Mouse (Mus musculus): Measurements from ENCODE around the gene Prune2. TPM values are rescaled to one million over a fixed set of nuclear protein-coding genes. Genes with fewer than 3 reads are reported as not detected.

Prune2 gene
- polyA plus RNA-seq, 1 experiment from 2014 or later = 7.2 TPM

DNA sequence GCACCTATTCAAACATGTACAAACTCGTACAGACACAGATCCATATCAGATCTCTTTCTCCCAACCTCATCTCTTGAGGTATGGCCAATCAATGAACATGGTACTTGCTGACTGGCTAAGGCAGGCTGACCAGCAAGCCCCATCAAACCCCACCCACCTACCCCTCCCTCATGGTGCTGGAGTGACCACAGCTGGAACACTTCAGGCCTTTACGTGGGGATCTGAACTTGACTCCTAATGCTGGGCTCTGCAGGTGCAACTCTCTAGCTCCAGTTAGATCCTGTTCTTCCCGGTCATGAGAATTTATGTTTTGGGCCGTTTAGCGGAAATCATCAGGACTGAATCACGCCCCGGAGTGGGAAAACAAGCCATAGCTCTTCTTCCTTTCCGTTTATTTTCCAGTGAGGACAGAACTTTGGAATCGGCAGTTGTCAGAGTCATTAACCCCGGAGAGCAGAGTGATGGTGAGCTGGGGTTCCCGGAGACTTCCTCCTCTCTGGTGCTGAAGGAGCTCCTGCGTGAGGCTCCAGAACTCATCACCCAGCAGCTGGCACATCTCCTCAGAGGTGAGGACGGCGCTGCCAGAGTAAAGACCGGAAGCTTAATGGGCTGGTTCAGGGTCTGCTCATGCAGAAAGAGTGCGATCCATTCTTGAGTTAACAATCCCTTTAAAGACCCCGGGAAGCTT, 50.4 kb downstream of the Prune2 start:
- Histone ChIP-seq H3K36me3 (no peaks in the 10 kb centered on the region), H3K4me2 (no peak overlapping the region), H3K9me3 (no peaks in the 10 kb centered on the region), H3K4me1 (peaks cover 8% of the 10 kb centered on the region), H3K9ac (no peak overlapping the region), H3K4me3 (no peak overlapping the region), H3K27ac (replicated peaks) (no peak overlapping the region), H3K27me3 (replicated peaks) (no peaks in the 10 kb centered on the region)
- WGBS = 59% methylated on average over 17 of the region's 17 CpGs
- ATAC-seq (ENCODE audit: extremely low read depth, insufficient number of reproducible peaks, low FRiP score, low TSS enrichment) = no peak

DNA sequence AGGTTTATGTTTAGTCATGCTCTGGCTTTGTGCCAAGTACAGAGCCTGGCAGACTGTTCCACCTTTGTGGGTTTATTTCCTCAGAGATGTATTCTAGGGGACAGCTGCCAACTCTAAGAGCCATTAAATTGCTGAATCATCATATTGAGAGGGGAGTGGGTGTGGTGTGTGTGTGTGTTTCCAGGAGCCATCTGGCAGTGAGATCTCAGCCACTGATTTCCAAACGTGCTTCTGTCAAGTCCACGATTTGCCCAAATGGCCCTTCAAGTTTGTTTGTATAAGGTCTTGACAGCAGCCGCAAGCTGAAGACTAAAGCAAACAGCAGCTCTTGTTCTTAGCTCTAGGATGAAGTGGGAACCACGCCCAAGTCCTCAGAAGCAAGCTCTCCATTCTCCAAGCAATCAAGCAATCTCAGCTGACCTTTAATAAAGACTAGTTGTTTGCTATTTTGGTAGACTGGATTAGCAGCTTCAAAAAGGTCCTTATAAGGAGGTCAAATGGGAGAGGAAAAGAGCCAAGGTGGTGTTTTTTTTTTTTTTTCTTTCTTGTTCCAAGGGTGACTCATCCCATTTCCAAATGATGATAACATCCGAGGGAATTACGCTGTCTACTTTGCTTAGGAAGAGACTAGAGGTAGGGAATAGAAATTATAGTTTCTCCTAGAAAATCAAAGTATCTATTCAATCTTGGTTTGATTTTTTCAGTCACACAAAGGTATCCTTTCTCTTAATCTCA, 55.5 kb downstream of the Prune2 start:
- Histone ChIP-seq H3K9ac (no peak overlapping the region), H3K4me2 (peak overlapping the region; percentile 30), H3K9me3 (no peaks in the 10 kb centered on the region), H3K4me3 (no peak overlapping the region), H3K36me3 (no peaks in the 10 kb centered on the region), H3K27me3 (replicated peaks) (no peaks in the 10 kb centered on the region), H3K27ac (replicated peaks) (no peak overlapping the region), H3K4me1 (peaks cover 18% of the 10 kb centered on the region)
- no peak for ATAC-seq (ENCODE audit: extremely low read depth, insufficient number of reproducible peaks, low FRiP score, low TSS enrichment)
- WGBS = 16% methylated on average over 6 of the region's 6 CpGs

DNA sequence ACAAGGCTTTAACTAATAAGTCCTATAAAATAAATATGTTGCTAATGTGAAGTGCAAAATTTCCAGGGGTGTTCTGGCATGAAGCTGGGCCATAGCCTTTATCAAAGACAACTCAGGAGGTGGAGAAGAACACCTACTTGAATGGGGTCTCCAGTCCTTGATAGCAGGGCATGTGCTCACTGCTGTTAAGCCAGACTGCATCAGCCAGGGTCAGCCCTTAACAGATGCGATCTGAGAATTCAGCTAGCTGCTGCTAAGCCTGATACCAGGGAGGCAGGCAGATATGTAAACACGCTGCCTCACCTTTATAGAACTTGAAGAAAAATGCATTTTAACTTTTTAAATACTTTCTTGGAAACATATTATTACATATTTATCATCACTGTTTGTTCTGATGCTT, 57.2 kb downstream of the Prune2 start:
- Histone ChIP-seq H3K27ac (replicated peaks) (no peak overlapping the region), H3K4me2 (no peak overlapping the region), H3K4me1 (peaks cover 18% of the 10 kb centered on the region), H3K4me3 (no peak overlapping the region), H3K27me3 (replicated peaks) (no peaks in the 10 kb centered on the region), H3K36me3 (no peaks in the 10 kb centered on the region), H3K9ac (no peak overlapping the region), H3K9me3 (no peaks in the 10 kb centered on the region)
- WGBS = 51% methylated on average over 2 of the region's 2 CpGs
- no peak for ATAC-seq (ENCODE audit: extremely low read depth, insufficient number of reproducible peaks, low FRiP score, low TSS enrichment)

DNA sequence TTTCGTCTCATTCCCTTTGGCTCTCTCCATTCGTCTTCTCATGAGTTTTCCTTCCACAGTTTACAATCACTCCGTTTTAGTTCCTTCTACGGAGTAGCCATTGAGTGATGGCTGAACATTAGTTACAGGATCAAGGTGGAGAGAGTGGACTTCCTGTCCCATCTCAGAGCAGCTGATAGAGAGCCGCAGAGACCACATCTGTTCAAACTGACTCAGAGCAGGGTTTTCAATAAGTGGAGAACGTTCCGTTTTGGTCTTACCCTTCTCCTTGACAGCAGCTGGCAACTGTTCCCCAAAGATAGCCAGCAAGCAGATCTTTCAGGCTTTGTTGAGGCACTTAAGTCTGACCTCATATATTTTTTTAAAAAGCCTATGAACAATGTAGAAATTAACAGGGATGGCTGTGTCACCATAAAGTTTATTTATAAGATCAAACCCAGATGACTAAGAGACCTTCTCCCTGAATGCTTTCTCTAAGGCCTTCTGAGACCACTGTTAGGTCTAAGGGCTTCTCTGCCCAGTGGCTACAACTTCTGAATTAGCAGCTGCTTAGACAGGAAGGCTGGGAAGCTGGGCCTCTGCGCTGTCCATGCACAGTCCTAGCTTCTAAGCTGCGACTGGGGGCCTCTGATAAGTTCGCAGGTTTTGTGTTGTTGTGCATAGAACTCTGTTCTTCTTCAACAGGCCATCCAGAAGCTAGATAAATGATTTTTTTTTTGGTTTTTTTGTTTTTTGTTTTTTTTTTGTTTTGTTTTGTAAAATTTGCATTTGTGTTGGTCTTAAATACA, 58.6 kb downstream of the Prune2 start:
- no peak overlapping the region for H3K4me3 ChIP-seq
- no peaks in the 10 kb centered on the region for H3K27me3 ChIP-seq (replicated peaks)
- no peaks in the 10 kb centered on the region for H3K36me3 ChIP-seq
- peaks cover 18% of the 10 kb centered on the region for H3K4me1 ChIP-seq
- H3K9me3 ChIP-seq = no peaks in the 10 kb centered on the region
- H3K9ac ChIP-seq = no peak overlapping the region
- H3K4me2 ChIP-seq = no peak overlapping the region
- WGBS = 40% methylated on average over 10 of the region's 10 CpGs
- ATAC-seq (ENCODE audit: extremely low read depth, insufficient number of reproducible peaks, low FRiP score, low TSS enrichment) = no peak
- H3K27ac ChIP-seq (replicated peaks) = no peak overlapping the region

DNA sequence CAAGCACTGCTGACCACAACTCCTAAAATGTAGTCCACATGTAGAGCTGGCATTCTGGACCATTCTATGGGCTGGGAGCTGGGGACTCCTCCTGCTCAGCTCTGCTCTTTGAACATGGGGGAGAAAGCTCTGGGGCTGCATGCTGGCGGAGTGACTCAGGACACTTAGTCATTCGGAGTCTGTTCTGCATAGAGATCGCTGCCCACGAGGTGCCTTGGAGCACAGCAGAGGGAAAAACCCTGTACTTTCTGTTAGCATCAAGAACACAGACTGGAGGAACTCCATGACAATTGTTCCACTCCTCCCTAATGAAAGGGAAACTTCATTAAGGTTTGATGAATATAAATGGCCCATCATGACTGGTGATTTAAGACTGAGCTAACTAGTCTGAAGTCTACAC, 68.8 kb downstream of the Prune2 start:
- no peaks in the 10 kb centered on the region for H3K36me3 ChIP-seq
- WGBS = 75% methylated on average over 4 of the region's 4 CpGs

DNA sequence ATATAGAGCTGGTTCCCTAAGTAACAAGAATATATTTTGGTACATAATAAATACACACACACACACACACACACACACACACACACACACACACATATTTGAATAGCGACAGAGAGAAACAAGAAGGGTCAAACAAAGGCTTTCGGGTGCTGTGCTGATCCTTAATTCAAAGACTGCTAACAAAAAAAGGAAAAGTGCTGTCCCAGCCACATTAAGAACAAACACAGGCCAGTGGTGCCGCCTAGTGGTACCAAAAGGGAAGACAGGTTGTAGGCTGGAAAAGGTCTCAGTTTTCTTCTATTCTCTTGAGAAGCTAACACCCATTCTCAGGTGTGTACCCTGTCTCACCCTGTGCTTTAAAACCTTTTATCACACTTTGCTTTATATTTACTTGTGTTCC, 74.4 kb downstream of the Prune2 start:
- H3K4me2 ChIP-seq = no peak overlapping the region
- no peak overlapping the region for H3K4me3 ChIP-seq
- H3K4me1 ChIP-seq = no peaks in the 10 kb centered on the region
- H3K27me3 ChIP-seq (replicated peaks) = no peaks in the 10 kb centered on the region
- no peak overlapping the region for H3K27ac ChIP-seq (replicated peaks)
- H3K9me3 ChIP-seq = no peaks in the 10 kb centered on the region
- no peak for ATAC-seq (ENCODE audit: extremely low read depth, insufficient number of reproducible peaks, low FRiP score, low TSS enrichment)
- no peaks in the 10 kb centered on the region for H3K36me3 ChIP-seq
- no peak overlapping the region for H3K9ac ChIP-seq
- WGBS = 6% methylated on average over 3 of the region's 3 CpGs

More for the DNA sequence above, 68.8 kb downstream of the Prune2 start:
- no peak overlapping the region for H3K9ac ChIP-seq
- ATAC-seq (ENCODE audit: extremely low read depth, insufficient number of reproducible peaks, low FRiP score, low TSS enrichment) = no peak
- H3K4me3 ChIP-seq = no peak overlapping the region
- H3K27me3 ChIP-seq (replicated peaks) = no peaks in the 10 kb centered on the region
- H3K9me3 ChIP-seq = no peaks in the 10 kb centered on the region
- no peak overlapping the region for H3K27ac ChIP-seq (replicated peaks)
- H3K4me1 ChIP-seq = no peaks in the 10 kb centered on the region
- no peak overlapping the region for H3K4me2 ChIP-seq

DNA sequence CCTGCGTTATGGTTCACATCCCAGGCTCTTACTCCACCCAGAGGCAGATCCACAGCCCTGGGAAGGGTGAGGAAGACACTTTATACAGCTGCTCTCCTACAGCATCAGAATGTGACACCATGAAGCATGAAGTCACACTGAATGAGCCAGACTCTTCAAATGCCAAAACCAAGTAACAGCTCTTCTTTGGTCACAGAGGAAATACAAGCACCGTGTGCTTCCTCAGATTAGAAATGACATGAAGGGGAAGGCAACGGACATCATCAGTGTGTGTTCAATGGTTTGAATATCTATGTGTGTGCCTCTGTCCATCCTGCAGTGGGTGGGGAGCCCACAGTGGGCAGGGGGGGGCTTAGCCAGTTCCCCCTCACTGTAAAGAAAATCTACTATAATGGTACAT, 76.4 kb downstream of the Prune2 start:
- H3K4me2 ChIP-seq = no peak overlapping the region
- no peak overlapping the region for H3K4me3 ChIP-seq
- ATAC-seq (ENCODE audit: extremely low read depth, insufficient number of reproducible peaks, low FRiP score, low TSS enrichment) = no peak
- no peaks in the 10 kb centered on the region for H3K27me3 ChIP-seq (replicated peaks)
- 55% methylated on average over 3 of the region's 3 CpGs for WGBS
- no peak overlapping the region for H3K27ac ChIP-seq (replicated peaks)
- no peaks in the 10 kb centered on the region for H3K9me3 ChIP-seq
- H3K4me1 ChIP-seq = no peaks in the 10 kb centered on the region
- no peak overlapping the region for H3K9ac ChIP-seq
- no peaks in the 10 kb centered on the region for H3K36me3 ChIP-seq

DNA sequence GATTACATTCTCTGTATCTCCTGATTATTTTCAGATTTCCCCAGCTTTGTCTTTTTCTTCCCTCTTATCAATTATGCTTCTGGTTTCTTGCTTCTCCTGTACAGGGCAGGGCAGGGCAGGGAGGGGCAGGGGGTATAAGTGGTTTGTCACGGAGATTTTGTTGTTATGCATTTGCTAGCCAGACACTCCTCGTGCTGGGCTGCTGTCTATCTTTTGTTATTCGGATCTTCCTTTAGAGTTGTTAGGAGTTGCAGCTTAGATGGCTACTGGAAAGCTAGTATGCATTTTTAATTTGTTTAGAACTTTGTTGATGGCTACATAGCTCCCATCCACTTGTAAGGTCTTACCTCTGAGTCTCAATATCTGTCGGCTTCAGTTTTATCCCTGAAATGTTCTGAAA, 91.0 kb downstream of the Prune2 start:
- H3K4me2 ChIP-seq = no peak overlapping the region
- no peaks in the 10 kb centered on the region for H3K36me3 ChIP-seq
- H3K4me1 ChIP-seq = no peaks in the 10 kb centered on the region
- H3K9ac ChIP-seq = no peak overlapping the region
- H3K9me3 ChIP-seq = peaks cover 15% of the 10 kb centered on the region
- no peak overlapping the region for H3K4me3 ChIP-seq
- no peak overlapping the region for H3K27ac ChIP-seq (replicated peaks)
- no peaks in the 10 kb centered on the region for H3K27me3 ChIP-seq (replicated peaks)
- 61% methylated on average over 4 of the region's 4 CpGs for WGBS
- ATAC-seq (ENCODE audit: extremely low read depth, insufficient number of reproducible peaks, low FRiP score, low TSS enrichment) = no peak

DNA sequence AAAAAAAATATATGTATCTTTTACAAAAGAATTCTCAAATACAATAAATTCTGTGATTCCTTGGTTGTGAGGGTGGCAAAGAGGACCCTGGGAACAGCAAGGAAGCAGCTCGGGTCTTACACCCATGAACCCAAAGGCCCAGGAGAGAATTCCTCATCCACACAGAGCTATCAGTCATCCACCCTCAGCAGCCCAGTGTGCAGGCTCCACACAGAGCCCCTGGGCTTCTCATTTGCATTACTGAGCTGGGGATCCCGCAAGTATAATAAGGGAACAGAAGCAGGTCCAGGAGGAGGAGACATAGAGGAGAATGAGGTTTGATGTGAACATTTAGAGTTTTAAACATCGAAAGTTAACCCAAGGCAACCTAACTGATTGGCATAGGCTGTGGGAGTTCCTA, 100.0 kb downstream of the Prune2 start:
- no peak overlapping the region for H3K9ac ChIP-seq
- no peaks in the 10 kb centered on the region for H3K9me3 ChIP-seq
- 54% methylated on average over 3 of the region's 3 CpGs for WGBS
- no peak overlapping the region for H3K27ac ChIP-seq (replicated peaks)
- H3K4me2 ChIP-seq = no peak overlapping the region
- H3K36me3 ChIP-seq = no peaks in the 10 kb centered on the region
- no peak for ATAC-seq (ENCODE audit: extremely low read depth, insufficient number of reproducible peaks, low FRiP score, low TSS enrichment)
- H3K4me1 ChIP-seq = no peaks in the 10 kb centered on the region
- no peaks in the 10 kb centered on the region for H3K27me3 ChIP-seq (replicated peaks)
- no peak overlapping the region for H3K4me3 ChIP-seq

DNA sequence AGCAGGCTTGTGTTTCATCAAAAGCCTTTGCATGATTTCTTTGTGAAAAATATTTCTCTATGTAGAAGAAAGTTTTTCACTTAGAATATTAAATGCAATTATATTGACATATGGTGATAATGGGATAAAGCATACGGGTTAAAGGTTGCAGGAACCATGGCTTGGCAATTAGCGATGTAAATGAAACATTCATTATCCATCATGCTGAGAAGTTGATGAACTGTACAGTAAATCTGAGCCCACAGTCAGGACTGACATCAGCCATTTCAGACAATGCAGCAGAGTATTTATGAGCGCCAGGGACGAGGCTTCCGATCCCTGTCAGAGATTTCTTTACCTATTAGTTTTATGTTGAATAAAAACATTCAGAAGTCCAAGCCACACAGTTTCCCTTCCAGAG, 104.2 kb downstream of the Prune2 start:
- WGBS = 85% methylated on average over 5 of the region's 5 CpGs
- H3K4me1 ChIP-seq = no peaks in the 10 kb centered on the region
- no peaks in the 10 kb centered on the region for H3K9me3 ChIP-seq
- no peak overlapping the region for H3K4me2 ChIP-seq
- no peaks in the 10 kb centered on the region for H3K36me3 ChIP-seq
- no peak for ATAC-seq (ENCODE audit: extremely low read depth, insufficient number of reproducible peaks, low FRiP score, low TSS enrichment)
- no peaks in the 10 kb centered on the region for H3K27me3 ChIP-seq (replicated peaks)
- H3K27ac ChIP-seq (replicated peaks) = no peak overlapping the region
- no peak overlapping the region for H3K9ac ChIP-seq
- no peak overlapping the region for H3K4me3 ChIP-seq

DNA sequence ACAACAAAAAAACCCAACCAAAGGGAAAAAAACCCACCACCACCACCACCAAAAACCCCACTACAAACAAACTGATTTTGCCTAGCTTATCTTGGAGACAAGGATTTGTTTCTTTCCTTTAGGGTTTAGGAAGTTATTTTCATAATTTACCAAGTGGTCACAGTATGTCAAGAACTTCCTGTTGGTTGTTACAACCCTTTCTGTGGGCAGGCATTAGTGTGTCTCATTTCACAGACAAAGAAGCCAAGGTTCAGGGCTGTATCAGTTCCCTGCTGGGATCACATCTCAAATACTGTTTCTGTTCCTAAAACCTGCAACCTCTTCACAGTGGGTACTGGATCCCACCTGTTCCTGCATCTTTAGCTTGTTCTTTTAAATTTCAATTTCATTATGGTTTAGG, 108.5 kb downstream of the Prune2 start:
- Histone ChIP-seq H3K27me3 (replicated peaks) (no peaks in the 10 kb centered on the region), H3K27ac (replicated peaks) (no peak overlapping the region), H3K4me2 (no peak overlapping the region), H3K36me3 (no peaks in the 10 kb centered on the region), H3K4me1 (no peaks in the 10 kb centered on the region), H3K9me3 (no peaks in the 10 kb centered on the region), H3K4me3 (no peak overlapping the region), H3K9ac (no peak overlapping the region)
- no peak for ATAC-seq (ENCODE audit: extremely low read depth, insufficient number of reproducible peaks, low FRiP score, low TSS enrichment)

All from heart, embryonic 13.5 days (tissue).